Mouse (Mus musculus): ENCODE measurements around the gene Dnajc7.
"Not testable (repeated sequence)": the region's sequence is repeated elsewhere in the genome, so short reads cannot be mapped to it uniquely, and the experiment has no call there.

Dnajc7 gene

GRCm38 (mm10) chr11:100549466-100549865 lies 70.5 kb downstream of the Dnajc7 start:
- DNase-seq (ENCODE audit: low spot score in 2 of 2): no peak

DNA sequence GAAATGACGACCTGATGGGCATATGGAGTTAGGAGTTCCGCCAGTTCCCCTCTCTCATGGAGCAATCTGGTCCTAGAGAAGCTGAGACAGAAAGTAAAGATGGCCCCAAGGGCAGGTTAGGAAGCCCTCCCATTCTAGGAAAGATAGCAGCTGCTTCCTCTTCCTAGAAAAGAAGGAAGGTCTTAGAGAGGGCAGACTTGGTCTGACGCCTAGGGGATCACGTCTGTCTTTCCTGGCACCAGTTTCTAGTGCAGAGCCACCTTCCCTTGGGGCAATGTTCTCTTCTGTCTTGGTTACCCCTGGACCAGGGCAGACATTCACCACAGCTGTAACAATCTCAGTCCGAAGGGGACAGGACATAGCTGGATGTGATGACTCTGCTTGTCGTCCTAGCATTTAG lies 71.8 kb downstream of the Dnajc7 start:
- no peak for DNase-seq (ENCODE audit: low spot score in 2 of 2)

DNA sequence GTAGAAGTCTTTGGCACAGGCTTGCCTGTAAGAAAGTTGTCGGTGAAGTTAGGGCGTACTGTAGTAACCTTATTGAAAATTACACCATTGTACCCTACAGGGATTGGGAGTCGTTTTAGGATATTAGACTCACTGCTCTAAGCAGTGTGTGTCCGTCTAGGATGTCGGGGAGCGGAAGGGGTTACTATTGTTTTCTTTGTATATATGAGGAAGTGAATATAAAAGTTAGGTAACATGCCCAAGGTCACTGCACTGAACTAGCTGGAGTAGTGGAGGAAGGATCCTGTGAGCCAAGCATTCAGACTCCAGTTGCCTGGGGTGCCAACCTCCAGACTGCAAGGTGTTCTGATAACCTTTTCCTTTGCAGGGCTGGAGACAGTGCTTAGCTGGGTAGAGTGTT lies 73.0 kb downstream of the Dnajc7 start:
- DNase-seq (ENCODE audit: low spot score in 2 of 2): no peak

DNA sequence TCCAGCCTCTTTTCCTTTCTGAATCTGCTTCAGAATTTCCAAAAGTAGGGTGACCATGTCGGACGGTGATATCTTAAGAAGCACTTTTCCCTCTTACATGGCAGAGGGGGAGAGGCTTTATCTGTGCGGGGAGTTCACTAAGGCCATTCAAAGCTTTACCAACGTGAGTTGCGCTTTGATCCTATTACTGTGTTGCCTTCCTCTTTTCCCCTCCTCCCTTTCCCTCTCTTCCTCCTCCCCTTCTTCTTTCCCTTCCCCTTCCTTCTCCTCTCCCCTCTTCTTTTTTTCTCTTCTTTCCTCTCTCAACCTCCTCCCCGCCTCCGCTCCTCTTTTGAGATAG lies 74.3 kb downstream of the Dnajc7 start:
- no peak for DNase-seq (ENCODE audit: low spot score in 2 of 2)

DNA sequence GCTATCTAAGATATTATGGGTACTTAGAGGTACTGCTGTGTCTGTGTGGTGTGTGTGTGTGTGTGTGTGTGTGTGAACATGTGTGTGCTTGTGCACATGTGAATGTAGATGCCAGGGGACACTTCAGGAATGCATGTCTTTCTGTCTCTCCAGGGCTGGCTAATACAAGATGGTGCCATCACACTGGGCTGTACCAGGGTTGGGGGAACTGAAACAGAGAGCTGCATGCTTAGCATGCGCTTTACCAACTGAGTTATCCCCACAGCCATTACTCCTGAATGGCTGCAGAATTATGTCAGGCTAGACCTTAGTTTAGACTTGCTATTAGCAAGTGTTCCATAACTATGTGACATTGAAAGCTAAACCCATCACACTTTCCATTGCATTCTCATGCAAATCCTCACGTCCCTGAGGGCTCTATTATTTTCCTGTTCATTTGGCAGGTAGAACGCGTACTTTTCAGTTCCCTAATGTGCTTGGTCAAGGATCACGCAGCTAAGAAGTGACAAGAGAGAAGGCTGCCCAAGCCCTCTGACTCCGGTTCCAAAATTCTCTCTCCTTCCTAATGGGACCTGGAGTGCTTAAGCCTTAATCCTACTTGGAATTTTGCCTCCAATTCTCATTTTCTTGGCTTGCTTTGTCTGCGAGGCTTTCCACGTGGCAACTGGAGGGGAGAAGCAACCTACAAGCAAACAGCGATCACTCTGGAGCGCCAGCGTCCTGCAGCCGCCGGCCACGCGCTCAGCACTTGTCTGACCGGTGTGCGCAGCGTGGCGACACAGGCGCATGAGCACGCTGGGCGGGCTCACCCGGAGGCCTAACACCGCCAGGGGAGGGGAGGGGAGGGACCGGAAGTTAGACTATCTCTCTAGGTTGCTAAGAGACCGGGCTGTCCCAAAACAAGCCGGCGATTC lies 74.9 kb downstream of the Dnajc7 start, which contains the start of gene Ttc25:
Gene Ttc25, plus strand, starts transcription at position 776 of the 914 bp plus-strand sequence.
- DNase-seq (ENCODE audit: low spot score in 2 of 2): peak; percentile 77 to 84

DNA sequence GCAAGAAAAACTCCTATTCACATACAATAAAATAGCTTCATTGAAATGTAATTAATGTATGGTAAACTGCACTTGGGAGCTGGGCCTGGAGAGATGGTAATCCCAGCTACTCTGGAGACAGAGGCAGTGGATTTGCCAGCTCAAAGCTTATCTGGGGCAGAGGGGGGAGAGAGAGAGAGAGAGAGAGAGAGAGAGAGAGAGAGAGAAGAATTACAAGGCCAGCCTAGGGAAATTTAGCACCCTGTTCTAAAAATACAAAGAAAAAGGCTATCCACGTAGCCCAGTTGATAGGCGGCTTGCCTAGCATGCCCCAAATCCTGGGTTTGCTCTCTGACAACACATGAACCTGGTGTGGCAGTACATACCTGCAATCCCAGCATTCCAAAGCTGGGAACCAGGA lies 78.4 kb downstream of the Dnajc7 start:
- DNase-seq (ENCODE audit: low spot score in 2 of 2): no peak

- DNase-seq (ENCODE audit: low spot score in 2 of 2): no peak
These were observed 79.0 kb downstream of the Dnajc7 start for GRCm38 (mm10) chr11:100540966-100541365.

DNA sequence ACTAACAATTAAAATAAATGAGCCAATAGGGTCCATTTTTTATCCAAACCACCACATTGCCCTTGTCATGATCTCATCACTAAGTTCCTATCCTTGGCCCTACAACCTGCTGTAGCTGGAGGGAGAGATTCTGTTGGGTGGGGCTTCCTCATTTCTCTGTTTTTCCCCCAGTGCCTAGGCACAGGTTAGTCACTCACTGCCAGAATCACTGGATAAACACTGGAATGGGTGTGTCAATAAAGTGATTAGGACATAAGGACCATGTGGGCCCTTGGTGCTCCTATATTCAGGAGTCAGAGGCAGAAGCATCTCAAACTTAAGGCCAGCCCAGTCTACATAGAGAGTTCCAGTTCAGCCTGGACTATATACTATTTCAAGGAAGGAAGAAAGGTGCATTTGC lies 83.5 kb downstream of the Dnajc7 start:
- no peak for DNase-seq (ENCODE audit: low spot score in 2 of 2)

DNA sequence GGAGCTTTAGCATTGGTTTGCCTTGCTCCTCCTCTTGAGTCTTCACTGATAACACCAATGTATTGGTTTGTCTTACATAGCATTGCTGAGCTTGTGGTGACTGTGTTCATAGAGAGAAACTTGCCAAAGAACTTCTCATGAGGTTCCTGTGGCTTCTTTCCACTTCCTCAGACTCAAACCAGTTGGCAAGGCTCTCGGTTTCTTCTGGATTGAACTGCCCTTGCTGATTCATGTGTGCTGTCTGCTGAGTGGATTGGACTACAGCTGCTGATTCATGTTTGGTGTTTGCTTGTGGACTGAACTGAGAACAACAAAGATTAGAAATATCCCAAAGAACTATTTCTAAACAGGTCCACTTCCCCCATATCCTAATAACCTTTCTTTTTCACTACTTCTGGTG lies 84.0 kb downstream of the Dnajc7 start:
- DNase-seq (ENCODE audit: low spot score in 2 of 2): no peak

DNA sequence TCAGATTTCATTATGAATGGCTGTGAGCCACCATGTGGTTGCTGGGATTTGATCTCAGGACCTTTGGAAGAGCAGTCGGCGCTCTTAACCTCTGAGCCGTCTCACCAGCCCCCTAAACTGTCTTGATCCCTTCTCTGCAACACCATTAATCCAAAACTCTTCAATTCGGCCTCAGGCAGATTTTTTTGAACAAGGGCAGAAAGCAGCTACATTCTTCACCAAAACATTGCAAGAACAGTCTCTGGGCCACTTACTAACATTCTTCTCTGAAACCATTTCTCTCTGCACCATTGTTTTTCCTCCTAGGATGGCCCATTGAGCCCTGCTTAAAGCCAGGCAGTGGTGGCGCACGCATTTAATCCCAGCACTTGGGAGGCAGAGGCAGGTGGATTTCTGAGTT lies 85.1 kb downstream of the Dnajc7 start:
- not testable (repeated sequence) for DNase-seq (ENCODE audit: low spot score in 2 of 2)

DNA sequence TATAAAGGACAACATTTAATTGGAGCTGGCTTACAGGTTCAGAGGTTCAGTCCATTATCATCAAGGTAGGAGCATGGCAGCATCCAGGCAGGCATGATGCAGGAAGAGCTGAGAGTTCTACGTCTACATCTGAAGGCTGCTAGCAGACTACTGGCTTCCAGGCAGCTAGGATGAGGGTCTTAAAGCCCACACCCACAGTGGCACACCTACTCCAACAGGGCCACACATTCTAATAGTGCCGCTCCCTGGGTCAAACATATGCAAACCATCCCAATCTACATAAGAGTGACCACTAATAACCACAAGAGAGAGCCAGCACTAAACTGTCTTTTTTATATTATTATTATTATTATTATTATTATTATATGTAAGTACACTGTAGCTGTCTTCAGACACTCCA lies 85.6 kb downstream of the Dnajc7 start:
- not testable (repeated sequence) for DNase-seq (ENCODE audit: low spot score in 2 of 2)

GRCm38 (mm10) chr11:100533871-100534270 lies 86.1 kb downstream of the Dnajc7 start:
- no peak for DNase-seq (ENCODE audit: low spot score in 2 of 2)

All from right cerebral cortex, adult 2 months (tissue).